Mouse (Mus musculus) lung, postnatal 0 days (tissue): ENCODE measurements at regions not wholly inside any gene's neighbourhood (a gene's known extent, or its start where the extent isn't known, plus 50 kb on each side); places are given as distances from the start of the nearest gene placed in this dataset.

Experiments
- ATAC-seq: fragments of 200-750 bp; cut with Nextera tagmentation; 2 replicates; pipeline ENCODE4 v1.8.0; 2017; ENCODE audit warnings: moderate library complexity
- DNase-seq: peaks from one replicate; pipeline ENCODE4 v3.0.0-alpha.2; 2016; ENCODE audit warnings: low spot score
- H3K27ac ChIP-seq: fragments of 300-500 bp; sonication (generic); 2 replicates; pipeline ENCODE4 v1.5.1; 2014; ENCODE audit warnings: antibody characterized with exemption, mild to moderate bottlenecking, low read length, mixed read lengths
- H3K27me3 ChIP-seq: fragments of 300-500 bp; sonication (generic); replicated peaks from 2 replicates; pipeline ENCODE4 v1.6.1; 2014; ENCODE audit warnings: low read length, mixed read lengths; ENCODE audit not compliant: insufficient read depth
- H3K36me3 ChIP-seq: fragments of 300-500 bp; sonication (generic); 2 replicates; pipeline ENCODE4 v1.6.1; 2014; ENCODE audit warnings: low read length, mixed read lengths; ENCODE audit not compliant: insufficient read depth
- H3K4me1 ChIP-seq: fragments of 300-500 bp; sonication (generic); 2 replicates; pipeline ENCODE4 v1.6.1; 2014; ENCODE audit warnings: antibody characterized with exemption, low read depth, low read length, mixed read lengths; ENCODE audit not compliant: insufficient read depth
- H3K4me2 ChIP-seq: fragments of 300-500 bp; sonication (generic); replicated peaks from 2 replicates; pipeline ENCODE4 v1.6.1; 2014; ENCODE audit warnings: low read depth, mild to moderate bottlenecking, low read length, moderate library complexity, mixed read lengths
- H3K4me3 ChIP-seq: fragments of 300-500 bp; sonication (generic); 2 replicates; pipeline ENCODE4 v1.5.1; 2014; ENCODE audit warnings: low read depth, low read length
- H3K9ac ChIP-seq: fragments of 300-500 bp; sonication (generic); replicated peaks from 2 replicates; pipeline ENCODE4 v1.6.1; 2014; ENCODE audit warnings: low read depth, mild to moderate bottlenecking
- H3K9me3 ChIP-seq: fragments of 300-500 bp; sonication (generic); 2 replicates; pipeline ENCODE4 v1.6.1; 2016; ENCODE audit warnings: low read length, mixed read lengths
- CTCF ChIP-seq: IDR thresholded peaks from 2 replicates; pipeline ENCODE4 v1.5.1; 2016; ENCODE audit warnings: antibody characterized with exemption, mild to moderate bottlenecking
- EP300 ChIP-seq: IDR thresholded peaks from 2 replicates; pipeline ENCODE4 v1.6.1; 2016; ENCODE audit warnings: antibody characterized with exemption, mild to moderate bottlenecking, control low read depth
- WGBS: fragments of 180-500 bp; shearing (Covaris S2); extraction: QIAGEN DNeasy Blood & Tissue Kit; methylation state at CpG from one replicate; pipeline ENCODE4 v1.1.7; 2014; 5-methylcytosine and 5-hydroxymethylcytosine counted together

DNA sequence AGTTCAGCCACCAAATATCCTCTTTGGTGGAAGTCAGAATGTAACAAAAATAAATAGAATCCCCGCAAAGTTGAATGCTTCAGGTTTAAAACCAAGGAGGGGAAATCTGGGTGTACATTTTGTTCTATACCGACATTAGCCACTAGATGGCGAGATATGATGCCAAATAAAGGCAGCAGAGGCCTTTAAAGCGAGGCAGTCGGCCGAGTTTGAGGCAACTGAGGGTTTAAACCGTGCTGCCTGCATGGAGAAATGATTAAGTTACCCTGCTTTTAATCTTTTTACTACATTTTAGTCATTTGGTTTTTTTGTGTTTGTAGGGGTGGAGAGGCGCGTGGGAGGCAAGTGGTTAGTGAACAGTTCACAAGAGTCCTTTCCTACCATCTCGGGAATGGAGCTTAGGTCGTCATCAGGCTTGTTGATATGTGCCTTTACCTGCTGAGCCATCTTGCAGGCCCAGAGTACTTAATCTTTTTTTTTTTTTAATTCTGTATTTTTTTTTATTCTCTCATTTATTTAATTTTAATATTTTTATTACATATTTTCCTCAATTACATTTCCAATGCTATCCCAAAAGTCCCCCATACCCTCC, 2828.7 kb downstream of the 9330182O14Rik start:
- Histone ChIP-seq H3K4me2 (no peak overlapping the region), H3K4me3 (no peak overlapping the region), H3K9ac (no peak overlapping the region), H3K27ac (no peak overlapping the region), H3K36me3 (no peaks in the 10 kb centered on the region), H3K27me3 (no peaks in the 10 kb centered on the region), H3K9me3 (no peaks in the 10 kb centered on the region), H3K4me1 (no peaks in the 10 kb centered on the region)
- ATAC-seq (no peak), DNase-seq (peak; percentile 78)
- peak; percentile 81 for TF ChIP-seq CTCF
- TF ChIP-seq EP300: no peak
- WGBS: 17% methylated on average over 11 of the region's 11 CpGs

- Histone ChIP-seq H3K36me3 (no peaks in the 10 kb centered on the region), H3K27me3 (no peaks in the 10 kb centered on the region), H3K4me3 (no peak overlapping the region), H3K4me1 (no peaks in the 10 kb centered on the region), H3K9ac (no peak overlapping the region), H3K27ac (no peak overlapping the region), H3K4me2 (no peak overlapping the region), H3K9me3 (no peaks in the 10 kb centered on the region)
- TF ChIP-seq EP300: no peak
- no peak for TF ChIP-seq CTCF
- no peak for ATAC-seq
- no peak for DNase-seq
- 51% methylated on average over 3 of the region's 3 CpGs for WGBS
Measured at GRCm38 (mm10) chr15:42965314-42965713, 2831.1 kb downstream of the 9330182O14Rik start.
